Mouse (Mus musculus): Measurements from ENCODE around the gene Ccp110. TPM values are rescaled to one million over a fixed set of nuclear protein-coding genes. Genes with fewer than 3 reads are reported as not detected.

Ccp110 gene
- polyA plus RNA-seq (2012; rRNA removed) (8.6 and 13.8 TPM in 2 replicates), polyA plus RNA-seq (2014; fragmentation: Nextera tagmentation; extraction: Ambion mirVana) (4.2 and 5.2 TPM in 2 replicates)

GRCm38 (mm10) chr7:118712228-118713173 lies at the start of gene Ccp110:
TSS of gene Ccp110 (plus strand) at chr7:118712552.
- TF ChIP-seq EP300 (IDR thresholded peaks at IDR 0.05; ENCODE audit: low read depth) (peak; percentile 47; the same call in 1 of the 2 replicates), CTCF (IDR thresholded peaks at IDR 0.05; ENCODE audit: low read depth) (peak; percentile 32)

DNA sequence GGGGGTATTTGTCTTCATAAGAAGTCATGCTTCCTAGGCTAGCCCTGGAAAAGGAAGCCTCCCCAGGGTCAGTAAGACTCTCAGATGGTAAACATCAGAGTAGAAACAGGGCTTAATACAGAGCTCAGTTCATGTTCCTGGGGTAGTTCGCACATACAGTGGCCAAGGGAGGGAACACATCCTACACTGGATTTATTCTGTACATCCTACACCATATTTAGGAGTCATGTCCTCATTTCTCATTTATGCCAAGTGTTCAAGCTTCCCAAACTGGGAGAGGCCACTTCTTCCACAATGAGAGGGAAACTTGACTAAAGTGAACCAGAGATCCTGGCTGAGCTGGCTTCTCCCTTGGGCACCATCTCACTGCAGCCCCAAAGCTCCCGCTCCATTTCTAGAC lies 44.6 kb upstream of the Ccp110 start:
- H3K4me1 ChIP-seq (replicated peaks; ENCODE audit: control insufficient read depth in 2 of 2, insufficient read depth in 2 of 2, low read length in 1 of 2): no peaks in the 10 kb centered on the region
- no peaks in the 10 kb centered on the region for H3K36me3 ChIP-seq (replicated peaks; ENCODE audit: control insufficient read depth, insufficient read depth, low read depth)
- no peak overlapping the region for H3K4me3 ChIP-seq (ENCODE audit: insufficient read depth in 1 of 2, low read depth in 2 of 2, low read length in 2 of 2)
- DNase-seq (ENCODE audit: low read depth in 3 of 3, low spot score in 3 of 3) (no peak), ATAC-seq (ENCODE audit: insufficient read depth) (no peak)
- H3K9me3 ChIP-seq (ENCODE audit: control insufficient read depth, low read length): no peaks in the 10 kb centered on the region
- H3K27ac ChIP-seq: no peak overlapping the region
- WGBS (ENCODE audit: insufficient replicate concordance): 70% methylated on average over 2 of the region's 2 CpGs
- no peak overlapping the region for H3K4me2 ChIP-seq (ENCODE audit: low read depth)
- TF ChIP-seq CTCF (IDR thresholded peaks at IDR 0.05; ENCODE audit: low read depth): no peak
- TF ChIP-seq EP300 (IDR thresholded peaks at IDR 0.05; ENCODE audit: low read depth): no peak
- H3K9ac ChIP-seq (replicated peaks): no peak overlapping the region
- no peaks in the 10 kb centered on the region for H3K27me3 ChIP-seq (ENCODE audit: control insufficient read depth, insufficient read depth, low read length)

More at GRCm38 (mm10) chr7:118712228-118713173, at the start of gene Ccp110:
- peaks cover 5% of the 10 kb centered on the region; the same call in 1 of the 2 replicates for H3K36me3 ChIP-seq (replicated peaks; ENCODE audit: control insufficient read depth, insufficient read depth, low read depth)
- ATAC-seq (ENCODE audit: insufficient read depth) (peak; percentile 96), DNase-seq (ENCODE audit: low read depth in 3 of 3, low spot score in 3 of 3) (peak; percentile 97)
- H3K27me3 ChIP-seq (ENCODE audit: control insufficient read depth, insufficient read depth, low read length): no peaks in the 10 kb centered on the region
- H3K4me2 ChIP-seq (ENCODE audit: low read depth): peak within 1 kb of the TSS; percentile 74
- peaks cover 0 to 10% of the 10 kb centered on the region in 2 experiments for H3K4me1 ChIP-seq (replicated peaks; ENCODE audit: control insufficient read depth in 2 of 2, insufficient read depth in 2 of 2, low read length in 1 of 2)
- no peaks in the 10 kb centered on the region for H3K9me3 ChIP-seq (ENCODE audit: control insufficient read depth, low read length)
- H3K27ac ChIP-seq: peak within 1 kb of the TSS; percentile 23
- H3K4me3 ChIP-seq (ENCODE audit: insufficient read depth in 1 of 2, low read depth in 2 of 2, low read length in 2 of 2): peak within 1 kb of the TSS; percentile 82 to 96
- H3K9ac ChIP-seq (replicated peaks): peak within 1 kb of the TSS; percentile 74
- under 1% methylated on average over 48 of the region's 48 CpGs for WGBS (ENCODE audit: insufficient replicate concordance)

GRCm38 (mm10) chr7:118670142-118670541 lies 42.2 kb upstream of the Ccp110 start:
- no peaks in the 10 kb centered on the region for H3K27me3 ChIP-seq (ENCODE audit: control insufficient read depth, insufficient read depth, low read length)
- H3K4me3 ChIP-seq (ENCODE audit: insufficient read depth in 1 of 2, low read depth in 2 of 2, low read length in 2 of 2): no peak overlapping the region
- no peak for TF ChIP-seq CTCF (IDR thresholded peaks at IDR 0.05; ENCODE audit: low read depth)
- TF ChIP-seq EP300 (IDR thresholded peaks at IDR 0.05; ENCODE audit: low read depth): no peak
- no peaks in the 10 kb centered on the region for H3K9me3 ChIP-seq (ENCODE audit: control insufficient read depth, low read length)
- ATAC-seq (ENCODE audit: insufficient read depth) (peak; percentile 68), DNase-seq (ENCODE audit: low read depth in 3 of 3, low spot score in 3 of 3) (no peak)
- WGBS (ENCODE audit: insufficient replicate concordance): 51% methylated on average over 4 of the region's 4 CpGs
- H3K4me2 ChIP-seq (ENCODE audit: low read depth): no peak overlapping the region
- no peaks in the 10 kb centered on the region for H3K4me1 ChIP-seq (replicated peaks; ENCODE audit: control insufficient read depth in 2 of 2, insufficient read depth in 2 of 2, low read length in 1 of 2)
- no peaks in the 10 kb centered on the region for H3K36me3 ChIP-seq (replicated peaks; ENCODE audit: control insufficient read depth, insufficient read depth, low read depth)
- H3K9ac ChIP-seq (replicated peaks): no peak overlapping the region
- H3K27ac ChIP-seq: no peak overlapping the region

- Histone ChIP-seq H3K9ac (replicated peaks) (no peak overlapping the region), H3K36me3 (replicated peaks; ENCODE audit: control insufficient read depth, insufficient read depth, low read depth) (no peaks in the 10 kb centered on the region), H3K4me3 (ENCODE audit: insufficient read depth in 1 of 2, low read depth in 2 of 2, low read length in 2 of 2) (no peak overlapping the region), H3K4me1 (replicated peaks; ENCODE audit: control insufficient read depth in 2 of 2, insufficient read depth in 2 of 2, low read length in 1 of 2) (no peaks in the 10 kb centered on the region), H3K9me3 (ENCODE audit: control insufficient read depth, low read length) (no peaks in the 10 kb centered on the region), H3K4me2 (ENCODE audit: low read depth) (no peak overlapping the region), H3K27me3 (ENCODE audit: control insufficient read depth, insufficient read depth, low read length) (no peaks in the 10 kb centered on the region), H3K27ac (no peak overlapping the region)
- WGBS (ENCODE audit: insufficient replicate concordance): 50% methylated on average over 4 of the region's 4 CpGs
- ATAC-seq (ENCODE audit: insufficient read depth): no peak
- TF ChIP-seq EP300 (IDR thresholded peaks at IDR 0.05; ENCODE audit: low read depth) (no peak), CTCF (IDR thresholded peaks at IDR 0.05; ENCODE audit: low read depth) (no peak)
- DNase-seq (ENCODE audit: low read depth in 3 of 3, low spot score in 3 of 3): no peak
Observed at GRCm38 (mm10) chr7:118676826-118677225, 35.5 kb upstream of the Ccp110 start.

- H3K4me2 ChIP-seq (ENCODE audit: low read depth): no peak overlapping the region
- no peak overlapping the region for H3K9ac ChIP-seq (replicated peaks)
- H3K9me3 ChIP-seq (ENCODE audit: control insufficient read depth, low read length): no peaks in the 10 kb centered on the region
- no peaks in the 10 kb centered on the region for H3K27me3 ChIP-seq (ENCODE audit: control insufficient read depth, insufficient read depth, low read length)
- peaks cover 37% of the 10 kb centered on the region for H3K36me3 ChIP-seq (replicated peaks; ENCODE audit: control insufficient read depth, insufficient read depth, low read depth)
- WGBS (ENCODE audit: insufficient replicate concordance): 38% methylated on average over 5 of the region's 5 CpGs
- TF ChIP-seq CTCF (IDR thresholded peaks at IDR 0.05; ENCODE audit: low read depth): peak; percentile 86
- no peak for TF ChIP-seq EP300 (IDR thresholded peaks at IDR 0.05; ENCODE audit: low read depth)
- no peaks in the 10 kb centered on the region for H3K4me1 ChIP-seq (replicated peaks; ENCODE audit: control insufficient read depth in 2 of 2, insufficient read depth in 2 of 2, low read length in 1 of 2)
- no peak overlapping the region for H3K27ac ChIP-seq
- DNase-seq (ENCODE audit: low read depth in 3 of 3, low spot score in 3 of 3) (peak in 1 of 3 experiments; percentile 45), ATAC-seq (ENCODE audit: insufficient read depth) (no peak)
- H3K4me3 ChIP-seq (ENCODE audit: insufficient read depth in 1 of 2, low read depth in 2 of 2, low read length in 2 of 2): no peak overlapping the region
Observed at GRCm38 (mm10) chr7:118688199-118688598, 24.2 kb upstream of the Ccp110 start.
